Mouse (Mus musculus) midbrain, embryonic 16.5 days (tissue): Measurements from ENCODE around the gene G6pc3. TPM values are rescaled to one million over a fixed set of nuclear protein-coding genes. Genes with fewer than 3 reads are reported as not detected.
A peak's percentile ranks its signal among the peaks of the same experiment; 100 is the strongest.
"Not testable (repeated sequence)": the region's sequence is repeated elsewhere in the genome, so short reads cannot be mapped to it uniquely, and the experiment has no call there.

ENCODE experiments used
- ATAC-seq: fragments of 200-750 bp; cut with Nextera tagmentation; 2 replicates; pipeline ENCODE4 v1.8.0; 2017; ENCODE audit warnings: moderate TSS enrichment
- H3K27ac ChIP-seq: fragments of 300-500 bp; sonication (generic); 2 replicates; pipeline ENCODE4 v1.5.1; 2014; ENCODE audit warnings: mild to moderate bottlenecking, low read length, mixed read lengths
- H3K27me3 ChIP-seq: fragments of 300-500 bp; sonication (generic); 2 replicates; pipeline ENCODE4 v1.6.1; 2014; ENCODE audit warnings: low read depth, low read length, mixed read lengths; ENCODE audit not compliant: control insufficient read depth, insufficient read depth
- H3K36me3 ChIP-seq: fragments of 300-500 bp; sonication (generic); 2 replicates; pipeline ENCODE4 v1.6.1; 2014; ENCODE audit warnings: mild to moderate bottlenecking, low read length, moderate library complexity, mixed read lengths; ENCODE audit not compliant: control insufficient read depth, insufficient read depth
- H3K4me1 ChIP-seq: fragments of 300-500 bp; sonication (generic); 2 replicates; pipeline ENCODE4 v1.6.1; 2014; ENCODE audit warnings: mild to moderate bottlenecking, low read length, mixed read lengths; ENCODE audit not compliant: control insufficient read depth, insufficient read depth
- H3K4me2 ChIP-seq: fragments of 300-500 bp; sonication (generic); 2 replicates; pipeline ENCODE4 v1.6.1; 2014; ENCODE audit warnings: mild to moderate bottlenecking, low read length, mixed read lengths
- H3K4me3 ChIP-seq: fragments of 300-500 bp; sonication (generic); 2 replicates; pipeline ENCODE4 v1.5.1; 2014; ENCODE audit warnings: low read depth, mild to moderate bottlenecking, low read length, moderate library complexity, mixed read lengths
- H3K9ac ChIP-seq: fragments of 300-500 bp; sonication (generic); 2 replicates; pipeline ENCODE4 v1.6.1; 2014; ENCODE audit warnings: low read depth, low read length, mixed read lengths
- H3K9me3 ChIP-seq: fragments of 300-500 bp; sonication (generic); replicated peaks from 2 replicates; pipeline ENCODE4 v1.6.1; 2014; ENCODE audit warnings: mild to moderate bottlenecking, low read length, mixed read lengths; ENCODE audit not compliant: control insufficient read depth, poor library complexity, severe bottlenecking
- WGBS: fragments of 180-500 bp; shearing (Covaris S2); extraction: QIAGEN DNeasy Blood & Tissue Kit; methylation state at CpG from one replicate; pipeline ENCODE4 v1.1.7; 2014; 5-methylcytosine and 5-hydroxymethylcytosine counted together
- polyA plus RNA-seq: library from polyadenylated mRNA; unstranded; fragments of >200 nt; fragmentation: Nextera tagmentation; extraction: Ambion mirVana; gene quantifications from 2 replicates; pipeline ENCODE4 v1.2.1, GENCODE M21; 2015

Gene G6pc3
- polyA plus RNA-seq, 1 experiment from 2014 or later: 42.9 TPM

GRCm38 (mm10) chr11:102156039-102156785 is 33.2 kb upstream of the G6pc3 start, which contains the start of gene Tmem101:
Tmem101 (minus strand) TSS chr11:102156404.
- peak; percentile 90 for ATAC-seq
- H3K27ac ChIP-seq: peak within 1 kb of the TSS; percentile 86
- H3K9me3 ChIP-seq: no peaks in the 10 kb centered on the region

DNA sequence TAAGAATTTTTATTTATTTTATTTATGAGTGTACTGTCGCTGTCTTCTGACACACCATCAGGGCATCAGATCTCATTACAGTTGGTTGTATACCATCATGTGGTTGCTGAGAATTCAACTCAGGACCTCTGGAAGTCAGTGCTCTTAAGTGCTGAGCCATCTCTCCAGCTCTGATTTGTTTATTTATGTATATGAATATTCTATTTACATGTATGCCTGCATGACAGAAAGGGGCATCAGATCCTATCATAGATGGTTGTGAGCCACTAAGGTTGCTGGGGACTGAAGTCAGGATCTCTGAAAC is 32.7 kb upstream of the G6pc3 start:
- peak; percentile 52; the same call in 1 of the 2 replicates for ATAC-seq
- no peaks in the 10 kb centered on the region for H3K9me3 ChIP-seq
- H3K27me3 ChIP-seq: no peaks in the 10 kb centered on the region
- peaks cover 9% of the 10 kb centered on the region; the same call in 1 of the 2 replicates for H3K36me3 ChIP-seq
- no peak overlapping the region for H3K4me3 ChIP-seq
- peaks cover 13% of the 10 kb centered on the region for H3K4me1 ChIP-seq
- no peak overlapping the region for H3K9ac ChIP-seq
- no peak overlapping the region for H3K27ac ChIP-seq
- WGBS: 19% methylated on average over 1 of the region's 1 CpGs
- H3K4me2 ChIP-seq: no peak overlapping the region

More at GRCm38 (mm10) chr11:102156039-102156785, 33.2 kb upstream of the G6pc3 start, which contains the start of gene Tmem101:
- Histone ChIP-seq H3K4me2 (peak within 1 kb of the TSS; percentile 96), H3K4me3 (peak within 1 kb of the TSS; percentile 75), H3K36me3 (peaks cover 9% of the 10 kb centered on the region; the same call in 1 of the 2 replicates), H3K27me3 (no peaks in the 10 kb centered on the region), H3K9ac (peak within 1 kb of the TSS; percentile 80), H3K4me1 (peaks cover 13% of the 10 kb centered on the region)
- WGBS: under 1% methylated on average over 37 of the region's 37 CpGs

- not testable (repeated sequence) for H3K27ac ChIP-seq, H3K27me3 ChIP-seq, H3K36me3 ChIP-seq, H3K4me2 ChIP-seq, H3K9ac ChIP-seq, ATAC-seq, H3K4me3 ChIP-seq, H3K9me3 ChIP-seq
- WGBS: 95% methylated on average over 2 of the region's 2 CpGs
- H3K4me1 ChIP-seq: peaks cover 13% of the 10 kb centered on the region
Measured at GRCm38 (mm10) chr11:102158024-102158423, 31.4 kb upstream of the G6pc3 start.

DNA sequence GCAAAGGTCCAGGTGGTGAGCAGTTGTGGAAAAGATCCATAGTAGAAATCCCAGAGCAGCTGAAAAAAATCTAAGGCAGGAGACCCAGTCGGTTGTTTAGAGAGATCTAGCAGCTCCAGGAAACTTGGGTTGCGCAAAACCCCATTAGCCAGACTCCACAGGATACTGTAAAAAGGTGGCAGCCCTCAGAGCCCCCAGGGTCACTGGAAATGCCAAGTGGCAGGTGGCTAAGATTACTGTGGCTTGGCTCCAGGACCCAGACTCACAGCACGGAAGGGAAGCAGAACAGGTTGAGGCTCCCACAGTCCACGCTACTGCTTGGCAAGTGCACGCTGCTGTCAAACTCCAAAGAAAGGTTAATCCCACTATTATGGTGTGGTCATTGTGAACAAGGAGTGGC is 29.6 kb upstream of the G6pc3 start:
- Histone ChIP-seq H3K27me3 (no peaks in the 10 kb centered on the region), H3K36me3 (peaks cover 17% of the 10 kb centered on the region), H3K4me3 (no peak overlapping the region), H3K4me2 (no peak overlapping the region), H3K9me3 (no peaks in the 10 kb centered on the region), H3K9ac (no peak overlapping the region), H3K27ac (no peak overlapping the region), H3K4me1 (peaks cover 9% of the 10 kb centered on the region)
- ATAC-seq: no peak
- WGBS: 70% methylated on average over 5 of the region's 5 CpGs

DNA sequence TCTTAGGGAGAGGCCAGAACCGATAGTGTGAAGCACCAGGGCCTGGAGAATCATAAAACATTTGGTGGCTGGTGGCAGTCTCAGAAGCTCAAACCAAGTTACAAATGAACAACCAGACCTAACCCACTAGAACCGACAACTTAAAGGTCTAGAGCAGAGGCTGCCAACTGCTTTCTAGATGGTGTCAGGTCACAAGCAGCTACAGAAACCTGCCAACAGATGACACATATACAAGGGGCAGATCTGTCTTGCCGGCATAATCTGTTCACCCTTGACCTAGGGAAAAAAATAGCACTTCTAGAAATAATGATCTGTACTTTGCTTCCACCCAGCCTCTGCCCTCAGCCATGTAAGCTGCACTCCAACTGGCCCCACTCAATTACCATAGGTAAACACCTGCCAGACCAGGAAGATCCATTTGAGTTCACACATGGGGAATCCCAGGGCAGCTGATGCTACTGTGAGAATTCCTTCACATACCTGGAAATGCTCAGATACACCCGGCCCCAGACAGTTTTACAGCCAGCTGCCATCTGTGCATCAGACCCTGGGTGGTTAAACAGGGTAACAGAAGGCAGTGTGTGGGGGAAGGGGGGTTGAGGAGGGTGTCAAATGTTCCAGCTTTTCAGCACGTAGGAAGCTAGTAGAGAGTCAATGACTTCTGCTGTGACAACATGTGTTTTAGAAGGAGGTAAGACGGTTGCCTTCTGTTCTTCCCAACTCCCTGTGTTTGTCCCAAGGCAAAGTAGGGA is 23.3 kb upstream of the G6pc3 start:
- Histone ChIP-seq H3K36me3 (peaks cover 30% of the 10 kb centered on the region), H3K9ac (no peak overlapping the region), H3K27me3 (no peaks in the 10 kb centered on the region), H3K4me3 (no peak overlapping the region), H3K4me2 (no peak overlapping the region), H3K9me3 (no peaks in the 10 kb centered on the region), H3K4me1 (no peaks in the 10 kb centered on the region), H3K27ac (no peak overlapping the region)
- ATAC-seq: no peak
- WGBS: 83% methylated on average over 6 of the region's 6 CpGs

DNA sequence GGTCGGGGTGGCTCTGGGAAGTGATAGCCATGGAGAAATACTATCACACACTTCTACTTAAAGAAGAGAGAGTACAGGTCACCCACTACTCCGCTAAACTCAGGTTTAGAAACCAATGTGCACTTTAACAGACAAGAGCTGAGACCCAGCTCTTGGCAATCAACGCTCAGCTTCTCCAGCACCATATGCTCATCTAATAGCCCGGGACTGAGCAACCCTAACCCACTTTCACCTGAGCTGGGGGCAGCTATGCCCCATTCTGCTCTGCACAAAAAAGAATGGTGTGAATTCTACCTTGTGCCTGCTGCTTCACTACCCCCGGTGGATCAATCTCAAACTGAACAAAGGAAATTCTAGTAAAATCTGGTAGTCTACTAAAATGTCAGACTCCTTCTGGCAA is 21.9 kb upstream of the G6pc3 start:
- Histone ChIP-seq H3K9ac (no peak overlapping the region), H3K4me1 (no peaks in the 10 kb centered on the region), H3K9me3 (no peaks in the 10 kb centered on the region), H3K27me3 (no peaks in the 10 kb centered on the region), H3K36me3 (peaks cover 30% of the 10 kb centered on the region), H3K4me3 (no peak overlapping the region), H3K4me2 (no peak overlapping the region), H3K27ac (no peak overlapping the region)
- ATAC-seq: no peak
- WGBS: 97% methylated on average over 5 of the region's 5 CpGs

GRCm38 (mm10) chr11:102168689-102169088 is 20.7 kb upstream of the G6pc3 start:
- Histone ChIP-seq H3K27me3 (no peaks in the 10 kb centered on the region), H3K4me3 (no peak overlapping the region), H3K36me3 (peaks cover 23% of the 10 kb centered on the region), H3K4me1 (no peaks in the 10 kb centered on the region), H3K9ac (no peak overlapping the region), H3K9me3 (no peaks in the 10 kb centered on the region), H3K4me2 (no peak overlapping the region), H3K27ac (no peak overlapping the region)
- no peak for ATAC-seq
- WGBS: 93% methylated on average over 5 of the region's 5 CpGs

DNA sequence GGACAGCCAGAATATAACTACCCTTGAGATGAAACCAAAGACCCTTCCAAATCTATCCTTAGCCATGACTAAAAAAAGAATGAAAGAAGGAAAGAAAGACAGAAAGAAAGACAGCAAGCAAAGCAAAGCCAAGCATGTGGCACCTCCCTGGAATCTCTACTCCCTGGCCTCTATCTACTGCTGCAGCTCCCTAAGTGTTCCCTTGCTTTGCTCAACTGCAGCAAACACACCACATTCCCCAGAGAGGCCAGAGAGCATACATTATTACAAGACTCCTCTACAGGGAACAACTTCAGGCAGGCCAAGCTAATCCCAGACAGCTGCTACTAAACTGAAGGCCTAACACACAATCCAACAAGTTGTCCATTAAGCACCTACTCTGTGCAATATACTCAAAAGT is 9.6 kb upstream of the G6pc3 start:
- ATAC-seq: no peak

DNA sequence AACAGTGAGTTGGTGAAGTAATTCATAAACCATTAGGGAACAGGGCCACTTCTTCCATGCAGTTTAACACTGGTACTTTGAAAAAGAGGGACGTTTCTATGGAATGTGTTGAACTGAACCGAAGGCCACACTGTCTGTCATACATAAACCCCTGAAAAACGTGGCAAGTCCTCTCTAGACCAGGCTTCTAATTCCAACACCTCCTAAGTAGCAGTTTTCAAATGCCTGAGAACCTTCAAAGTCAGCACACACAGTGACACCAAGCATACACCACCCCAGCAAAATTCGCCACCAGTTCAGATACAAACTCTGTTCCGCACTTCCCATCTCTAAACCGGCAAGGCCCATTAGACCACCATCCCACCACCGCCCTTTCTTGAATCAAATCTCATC is 5.2 kb upstream of the G6pc3 start:
- H3K9ac ChIP-seq: peak overlapping the region; percentile 92
- H3K27me3 ChIP-seq: no peaks in the 10 kb centered on the region
- H3K27ac ChIP-seq: peak overlapping the region; percentile 97
- peak overlapping the region; percentile 95 for H3K4me3 ChIP-seq
- peaks cover 37% of the 10 kb centered on the region for H3K4me1 ChIP-seq
- WGBS: 5% methylated on average over 7 of the region's 7 CpGs
- H3K4me2 ChIP-seq: peak overlapping the region; percentile 74
- peaks cover 7% of the 10 kb centered on the region; the same call in 1 of the 2 replicates for H3K36me3 ChIP-seq
- H3K9me3 ChIP-seq: no peaks in the 10 kb centered on the region
- peak; percentile 3; the same call in 1 of the 2 replicates for ATAC-seq

More for the DNA sequence above, 9.6 kb upstream of the G6pc3 start:
- Histone ChIP-seq H3K27ac (no peak overlapping the region), H3K27me3 (no peaks in the 10 kb centered on the region), H3K36me3 (peaks cover 15% of the 10 kb centered on the region), H3K4me2 (no peak overlapping the region), H3K4me3 (no peak overlapping the region), H3K4me1 (peaks cover 28% of the 10 kb centered on the region), H3K9me3 (no peaks in the 10 kb centered on the region), H3K9ac (no peak overlapping the region)
